Mouse (Mus musculus) retina, embryonic 14.5 days (tissue): ENCODE measurements around the gene Fbf1.

Experiments
- DNase-seq: peaks from one replicate; pipeline ENCODE4 v3.0.0-alpha.2; 2015; ENCODE audit warnings: low spot score

Gene Fbf1

DNA sequence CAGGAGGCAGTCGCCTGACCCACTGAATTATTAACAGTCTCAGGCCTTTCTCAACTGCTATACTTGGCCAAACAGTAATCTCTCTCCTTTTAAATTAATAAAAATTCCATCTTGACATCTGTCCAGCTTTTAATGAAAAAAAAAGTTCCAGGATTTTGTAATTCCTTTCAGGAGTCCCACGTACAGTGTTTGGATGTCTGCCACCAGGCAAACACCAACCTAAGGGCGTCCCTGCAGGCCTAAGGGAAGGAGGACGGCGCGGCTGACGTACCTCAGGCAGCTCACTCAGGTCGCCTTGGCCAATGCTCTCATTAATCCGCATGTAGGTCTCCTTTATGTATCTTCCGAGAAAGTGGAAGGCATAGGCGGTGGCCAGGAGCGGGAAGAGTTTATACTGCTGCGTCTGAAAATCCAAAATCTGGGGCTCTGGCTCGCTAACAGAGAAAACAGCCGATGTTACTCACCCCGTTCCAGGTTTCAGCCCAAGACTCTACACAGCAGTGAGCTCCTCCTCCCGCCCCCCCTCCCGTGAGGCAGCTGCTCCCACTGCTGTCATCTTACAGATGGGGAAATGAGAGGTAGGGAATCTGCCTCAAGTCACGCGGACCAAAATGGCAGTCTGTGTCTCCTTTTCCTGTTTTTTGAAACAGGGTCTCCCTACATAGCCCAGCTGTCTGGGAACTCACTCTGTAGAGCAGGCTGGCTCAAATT lies 10.6 kb upstream of the Fbf1 start:
- no peak for DNase-seq

DNA sequence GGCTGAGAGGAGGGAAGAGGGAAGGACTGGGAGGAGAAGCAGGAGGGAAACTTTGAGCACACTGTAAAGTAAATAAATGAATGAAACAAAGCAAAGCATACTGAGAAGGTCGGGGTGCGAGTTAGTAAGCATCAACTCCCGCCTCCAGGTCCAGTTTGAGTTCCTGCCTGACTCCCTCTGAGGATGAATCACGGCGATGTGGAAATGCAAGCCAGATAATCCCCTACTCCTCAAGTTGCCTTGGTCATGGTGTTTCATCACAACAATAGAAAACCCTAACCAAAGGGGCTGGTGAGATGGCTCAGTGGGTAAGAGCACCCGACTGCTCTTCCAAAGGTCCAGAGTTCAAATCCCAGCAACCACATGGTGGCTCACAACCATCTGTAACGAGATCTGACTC lies 8.0 kb upstream of the Fbf1 start:
- no peak for DNase-seq

DNA sequence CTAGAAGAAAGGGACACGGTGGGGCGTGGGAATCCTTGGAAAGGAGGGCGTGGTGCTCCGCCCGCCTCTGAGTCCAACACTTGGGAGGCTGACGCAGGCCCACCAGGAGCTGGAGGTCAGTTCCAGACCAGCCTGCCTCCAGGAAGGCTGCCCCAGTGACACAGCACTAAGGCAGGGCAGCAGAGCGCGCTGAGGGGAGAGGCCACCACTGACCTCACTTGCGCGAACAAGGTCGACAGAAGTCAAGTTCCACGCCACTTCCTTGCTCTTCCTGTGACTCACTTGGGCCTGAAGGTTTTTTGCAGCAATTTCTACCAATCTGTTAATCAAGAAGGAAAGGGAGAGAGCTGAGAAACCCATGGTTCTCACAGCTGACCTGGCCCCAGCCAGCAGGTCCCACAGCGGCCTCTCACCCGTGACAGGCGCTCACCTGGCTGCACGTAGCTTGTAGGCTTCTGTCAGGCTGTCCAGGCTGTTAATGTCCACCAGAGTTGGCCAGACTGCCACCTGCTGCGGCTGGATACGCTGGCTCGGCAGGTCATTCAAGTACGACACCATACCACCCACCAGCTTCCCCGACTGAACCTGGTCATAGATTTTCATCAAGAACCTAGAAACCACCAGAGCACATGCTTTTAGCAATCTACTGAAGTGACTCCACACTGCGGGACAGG lies 6.9 kb upstream of the Fbf1 start:
- DNase-seq, result no peak

DNA sequence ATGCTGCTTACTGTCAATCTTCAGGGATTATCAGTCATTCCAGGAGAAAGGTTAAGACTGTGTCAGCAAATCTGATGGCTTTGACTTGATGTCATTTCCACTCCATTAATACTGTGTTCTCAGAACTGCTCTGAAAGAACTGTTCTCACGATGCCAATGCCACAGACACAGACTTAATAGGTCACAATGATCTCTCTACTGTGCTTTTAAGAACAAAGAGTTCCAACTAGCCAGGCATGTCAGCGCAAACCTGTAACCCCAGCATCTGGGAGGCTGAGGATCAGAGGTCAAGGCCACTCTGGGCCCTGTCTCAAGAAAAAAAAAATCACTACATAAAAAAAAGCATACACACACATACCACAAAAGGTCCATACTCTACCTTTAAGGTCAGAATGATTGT lies 4.0 kb upstream of the Fbf1 start:
- no peak for DNase-seq

DNA sequence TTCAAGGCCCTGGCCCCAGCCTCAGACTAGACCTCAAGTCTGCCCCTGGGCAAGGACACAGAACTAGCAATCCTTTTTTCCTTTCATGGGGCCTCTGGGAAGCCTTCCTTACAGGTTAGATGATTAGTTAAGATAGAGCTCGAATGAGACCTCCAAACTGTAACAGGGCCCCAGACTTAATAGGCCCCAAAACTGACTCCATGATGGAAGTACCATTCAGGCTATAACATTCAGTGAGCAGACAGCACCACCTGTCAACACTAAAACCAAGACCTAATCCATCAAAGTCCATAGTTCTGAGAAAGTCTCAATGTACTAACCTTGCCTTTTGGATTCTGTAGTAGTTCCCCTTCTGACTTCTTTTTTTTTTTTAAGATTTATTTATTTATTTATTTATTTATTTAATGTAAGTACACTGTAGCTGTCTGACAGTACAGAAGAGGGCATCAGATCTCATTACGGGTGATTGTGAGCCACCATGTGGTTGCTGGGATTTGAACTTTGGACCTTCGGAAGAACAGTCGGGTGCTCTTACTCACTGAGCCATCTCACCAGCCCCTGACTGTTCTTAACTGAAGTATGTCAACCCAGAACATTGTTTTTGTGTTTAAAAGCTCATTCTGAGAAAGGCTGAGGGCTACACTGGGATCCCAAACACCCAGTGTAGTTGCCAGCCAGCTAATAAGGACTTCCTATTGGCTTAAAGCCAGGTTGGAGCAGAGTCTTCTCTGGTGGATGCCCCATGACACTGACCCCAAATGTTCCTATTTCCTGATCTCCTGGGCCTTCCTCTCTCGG lies 2.2 kb upstream of the Fbf1 start:
- no peak for DNase-seq

DNA sequence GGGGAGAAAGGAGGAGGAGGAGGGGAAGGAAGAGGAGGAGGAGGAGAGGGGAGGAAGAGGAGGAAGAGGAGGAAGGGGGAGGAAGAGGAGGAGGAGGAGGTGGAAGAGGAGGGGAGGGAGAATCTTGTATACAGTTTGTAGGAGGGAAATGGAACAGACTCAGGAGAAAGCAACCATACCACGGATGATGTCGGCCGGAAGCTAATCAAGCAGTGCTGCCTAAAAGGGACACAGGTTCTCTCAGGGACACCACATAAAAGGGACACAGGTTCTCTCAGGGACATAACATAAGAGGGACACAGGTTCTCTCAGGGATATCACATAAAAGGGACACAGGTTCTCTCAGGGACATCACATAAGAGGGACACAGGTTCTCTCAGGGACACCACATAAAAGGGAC lies 1.2 kb upstream of the Fbf1 start:
- no peak for DNase-seq

DNA sequence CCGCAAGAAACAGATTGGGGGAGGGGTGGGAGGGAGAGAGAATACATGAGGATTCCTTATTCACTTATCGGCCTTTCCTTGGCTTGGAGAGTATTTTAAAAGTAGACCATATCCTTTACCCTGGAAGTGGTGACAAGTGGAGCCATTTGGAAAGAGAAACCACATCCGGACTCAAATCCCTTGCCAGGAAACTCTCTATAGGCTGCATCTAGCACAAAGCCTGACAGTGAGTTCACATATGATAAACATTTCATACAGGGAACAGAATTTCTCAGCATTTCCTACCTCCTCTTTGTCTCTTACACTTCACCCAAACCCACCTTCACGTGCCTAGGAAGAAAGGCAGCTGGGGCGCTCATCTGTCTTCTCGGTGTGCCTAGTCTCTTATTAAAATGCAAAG lies 734 bp downstream of the Fbf1 start:
- no peak for DNase-seq

DNA sequence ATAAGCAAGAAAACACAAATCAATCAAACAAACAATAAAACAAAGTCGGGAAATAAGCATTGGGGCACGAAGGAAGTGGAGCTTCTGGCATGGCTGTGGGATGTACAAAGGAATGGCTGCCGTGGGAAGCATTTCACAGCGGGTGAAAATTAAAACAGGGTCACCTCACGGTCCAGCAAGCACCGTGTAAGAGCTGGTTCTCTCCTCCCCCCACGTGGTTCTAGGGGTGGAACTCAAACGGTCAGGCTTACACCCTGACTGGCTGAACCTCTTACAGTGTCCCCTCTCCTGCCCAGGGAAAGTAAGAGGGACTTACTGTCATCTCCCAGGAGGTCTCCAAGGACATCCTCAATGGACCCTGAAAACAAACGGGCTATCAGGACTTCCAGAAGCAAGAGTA lies 5.0 kb downstream of the Fbf1 start:
- peak; percentile 78 for DNase-seq

DNA sequence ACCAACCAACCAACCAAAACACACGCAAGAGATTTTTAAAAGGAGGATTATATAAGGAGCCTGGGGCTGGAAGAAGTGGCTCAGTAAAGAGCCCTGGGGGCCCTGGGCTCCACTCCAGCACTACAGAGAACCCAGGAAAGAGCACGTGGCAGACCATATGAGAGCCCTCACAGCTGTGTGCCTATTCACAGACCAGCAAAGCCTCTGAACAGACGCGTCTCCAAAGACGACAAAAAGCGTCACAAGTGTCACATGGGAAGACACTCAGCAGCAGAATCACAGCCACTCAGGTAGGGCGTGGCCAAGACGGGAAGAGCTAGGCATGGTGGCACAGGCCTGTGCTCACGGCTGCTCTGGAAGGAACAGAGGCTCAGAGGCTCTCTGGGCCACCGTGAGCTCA lies 5.8 kb downstream of the Fbf1 start:
- DNase-seq, result no peak

DNA sequence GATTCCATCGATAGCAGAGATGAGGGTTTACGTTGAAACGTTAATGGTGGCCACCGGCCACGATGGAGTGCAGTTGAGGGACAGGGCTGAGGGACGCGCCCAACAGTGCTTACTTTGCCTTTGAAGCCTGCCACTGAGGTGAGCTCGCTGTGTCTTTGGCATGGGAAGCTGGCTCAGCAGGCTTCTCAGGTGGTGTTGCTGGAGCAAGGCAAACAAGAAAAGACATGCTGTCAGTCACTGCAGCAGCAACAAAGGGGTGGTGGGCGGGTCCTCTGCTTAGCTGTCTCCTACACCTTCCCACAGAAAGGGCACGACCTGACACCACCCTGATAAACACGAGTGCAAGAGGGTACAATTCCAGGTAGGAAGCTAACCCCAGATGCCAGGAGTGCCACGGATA lies 6.7 kb downstream of the Fbf1 start:
- DNase-seq, result no peak

DNA sequence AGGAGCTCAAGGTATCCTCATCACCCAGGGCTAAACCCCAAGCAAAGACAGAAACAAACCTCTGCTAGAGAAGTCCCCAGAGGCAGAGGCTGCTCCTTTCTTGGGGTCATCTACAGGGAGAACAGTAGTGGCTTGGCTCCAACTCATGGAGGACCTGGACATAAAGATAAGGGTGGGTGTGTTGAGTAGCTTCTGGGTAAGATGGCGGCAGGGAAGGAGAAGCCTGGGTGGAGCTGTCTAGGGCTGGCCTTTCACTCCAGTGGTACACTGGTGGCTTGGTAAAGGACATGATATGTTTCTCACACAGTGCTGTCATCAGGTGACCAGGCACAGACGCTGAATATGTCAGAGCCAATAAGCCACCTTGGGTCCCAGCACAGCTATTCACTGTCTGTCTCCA lies 17.0 kb downstream of the Fbf1 start:
- DNase-seq, result no peak

DNA sequence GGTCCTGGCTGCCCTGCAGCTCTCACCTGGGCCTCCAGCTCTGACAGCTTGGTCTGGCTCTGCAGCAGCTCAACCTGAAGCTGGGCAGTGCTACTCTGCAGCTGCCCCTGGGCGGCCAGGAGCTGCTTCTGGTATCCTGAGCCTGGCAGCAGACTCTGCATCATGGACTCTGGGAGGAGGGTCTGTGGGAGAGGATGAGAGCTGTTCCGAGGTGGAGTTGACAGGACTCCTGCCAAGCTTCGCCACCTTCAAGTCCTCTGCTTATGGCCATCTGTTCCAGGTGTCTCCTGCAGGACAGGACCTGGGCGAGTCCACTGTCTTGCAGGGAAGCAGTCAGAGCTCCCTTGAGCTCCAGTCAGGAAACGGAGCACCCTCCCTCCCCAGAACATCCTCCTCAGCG lies 18.6 kb downstream of the Fbf1 start:
- DNase-seq, result no peak

DNA sequence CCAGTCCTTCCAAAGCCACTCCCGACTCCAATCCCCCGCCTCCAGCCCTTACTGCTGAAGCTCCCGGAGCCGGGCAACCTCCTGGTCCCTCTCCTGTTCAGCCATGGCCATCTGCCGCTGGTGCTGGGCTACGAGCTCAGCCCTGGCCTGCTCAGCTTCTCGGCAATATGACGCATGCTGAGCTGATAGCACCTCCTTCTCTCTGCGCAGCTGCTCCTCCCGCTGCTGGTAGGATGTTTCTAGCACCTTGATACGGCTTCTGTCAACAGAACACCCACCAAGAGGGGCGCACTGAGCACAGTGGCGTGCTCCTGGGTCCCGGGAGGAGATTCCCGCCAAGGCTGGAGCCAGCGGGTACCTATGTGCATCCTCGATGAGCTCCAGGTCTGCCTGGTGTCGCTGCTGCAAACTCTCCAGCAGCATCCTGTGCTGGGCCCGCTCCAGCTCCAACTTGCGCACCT lies 19.2 kb downstream of the Fbf1 start:
- DNase-seq, result no peak

DNA sequence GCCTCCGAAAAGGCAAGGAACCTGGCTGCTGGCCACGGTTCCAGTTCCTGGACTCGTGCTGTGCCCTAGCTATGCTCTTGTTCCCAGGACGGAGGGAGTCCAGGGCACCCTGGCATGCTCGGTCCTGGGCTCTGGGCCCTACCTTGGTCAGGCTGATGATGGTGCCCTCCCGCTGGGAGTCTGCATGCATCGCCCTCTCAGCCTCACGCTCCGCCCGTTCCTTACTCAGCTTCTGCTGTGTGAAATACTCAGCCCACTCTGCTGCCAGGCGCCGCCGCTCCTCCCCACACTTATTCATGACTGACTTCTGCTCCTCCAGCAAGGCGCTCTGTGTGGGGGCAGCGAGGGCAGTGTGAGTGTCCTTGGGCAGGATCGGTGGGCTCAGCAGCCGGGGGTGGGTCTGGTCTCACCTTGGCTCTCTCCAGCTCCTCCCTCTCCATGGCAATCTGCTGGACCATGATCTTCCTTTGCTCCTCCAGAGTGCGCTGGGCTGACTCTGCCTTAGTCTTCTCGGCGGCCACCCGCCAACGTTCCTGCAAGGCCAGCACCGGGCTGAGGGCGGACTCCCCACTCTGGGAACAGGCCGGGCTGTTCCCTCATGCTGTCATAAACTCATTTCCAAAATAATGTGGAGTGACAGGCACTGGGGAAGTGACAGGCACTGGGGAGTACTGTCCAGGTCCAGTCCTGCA lies 21.5 kb downstream of the Fbf1 start:
- no peak for DNase-seq

DNA sequence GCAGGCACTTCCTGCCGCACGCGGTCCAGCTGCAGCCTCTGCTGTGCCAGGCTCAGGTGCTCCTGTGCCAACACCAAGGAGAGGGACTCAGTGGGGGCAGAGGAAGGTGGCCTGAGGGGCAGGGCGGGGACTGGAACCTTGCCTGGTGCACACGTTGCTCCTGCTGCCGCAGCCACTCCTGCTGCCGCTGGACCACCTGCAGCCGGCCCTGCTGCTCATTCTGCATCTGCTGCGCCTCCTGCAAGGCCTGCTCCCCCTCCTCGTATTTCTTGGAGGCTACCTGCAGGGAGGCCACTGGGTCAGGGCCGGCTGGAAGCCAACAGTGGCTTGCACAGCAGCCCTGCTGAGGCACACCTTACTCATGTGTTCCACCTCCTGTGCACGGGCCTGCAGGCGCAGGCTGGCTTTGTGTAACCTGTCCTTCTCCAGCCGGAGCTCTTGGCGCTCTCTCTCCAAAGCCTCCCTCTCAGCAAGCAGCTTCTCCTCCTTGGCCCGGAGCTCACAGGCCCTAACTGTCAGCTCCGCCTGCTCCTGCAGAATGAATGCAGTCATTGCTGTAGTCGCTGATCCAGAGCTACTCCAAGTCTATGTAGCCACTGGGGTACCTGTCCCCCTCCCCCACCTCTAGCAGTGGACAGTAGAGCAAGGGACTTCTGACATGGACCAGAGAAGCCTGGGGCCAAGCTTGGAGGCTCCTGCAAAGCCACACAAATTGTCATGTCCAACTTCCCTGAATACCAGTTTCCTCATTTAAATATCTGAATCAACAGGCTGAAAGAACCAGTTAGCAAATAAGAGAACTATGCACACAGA lies 22.3 kb downstream of the Fbf1 start:
- no peak for DNase-seq

DNA sequence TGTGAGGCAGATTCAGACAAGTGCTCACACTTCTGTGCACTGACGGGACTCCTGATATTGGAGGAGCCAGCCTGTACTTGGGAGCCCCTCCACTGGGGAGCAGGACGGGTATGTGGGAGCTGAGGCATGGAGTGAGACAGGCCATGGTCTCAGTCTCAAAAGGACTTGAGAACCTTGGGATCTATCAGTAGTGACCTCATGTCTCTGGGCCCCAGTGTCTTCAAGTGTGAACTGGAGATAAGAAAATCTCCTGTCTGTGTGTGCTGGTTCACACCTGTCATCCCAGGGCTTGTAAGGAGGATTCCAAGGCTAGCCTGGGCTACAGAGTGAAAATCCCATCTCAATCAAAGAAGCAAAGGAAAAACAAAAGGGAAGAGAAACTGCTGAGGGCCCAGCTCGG lies 24.5 kb downstream of the Fbf1 start:
- DNase-seq, result no peak

DNA sequence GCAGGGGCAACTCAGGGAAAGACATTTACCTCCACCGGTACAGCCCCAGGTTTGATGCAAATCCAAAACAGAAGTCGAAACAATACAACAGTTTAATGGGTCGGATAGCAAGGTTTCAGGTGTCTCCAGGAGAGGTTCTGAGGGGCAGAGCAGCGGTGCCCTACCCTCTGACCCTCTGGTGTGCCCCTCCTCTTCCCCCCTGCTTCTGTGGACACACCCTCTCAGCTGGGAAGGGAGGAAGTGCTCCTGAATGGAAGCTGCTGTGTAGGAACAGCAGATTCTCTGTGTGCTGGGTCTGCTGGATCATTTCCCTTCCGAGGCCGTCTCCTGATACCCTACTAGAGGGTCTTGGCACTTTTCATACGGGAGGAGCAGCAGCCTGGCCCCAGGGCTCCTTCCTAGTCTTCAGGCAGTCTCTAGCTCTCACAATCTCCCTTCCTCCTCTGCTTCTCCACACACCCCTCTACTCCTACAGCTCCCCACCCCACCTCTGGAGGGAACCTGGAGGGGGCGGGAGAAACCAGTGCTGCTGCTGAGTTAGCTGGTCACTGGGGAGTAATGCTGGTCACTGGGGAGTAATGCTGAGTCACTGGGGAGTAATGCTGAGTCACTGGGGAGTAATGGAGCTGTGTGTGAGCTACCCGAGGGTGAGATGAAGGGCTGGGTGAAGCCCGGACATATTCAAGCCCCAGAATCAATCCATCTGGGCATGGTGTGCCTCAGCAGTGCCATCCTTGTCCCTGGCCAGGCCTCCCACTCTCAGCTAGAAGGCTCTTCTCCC lies 25.6 kb downstream of the Fbf1 start:
- no peak for DNase-seq

DNA sequence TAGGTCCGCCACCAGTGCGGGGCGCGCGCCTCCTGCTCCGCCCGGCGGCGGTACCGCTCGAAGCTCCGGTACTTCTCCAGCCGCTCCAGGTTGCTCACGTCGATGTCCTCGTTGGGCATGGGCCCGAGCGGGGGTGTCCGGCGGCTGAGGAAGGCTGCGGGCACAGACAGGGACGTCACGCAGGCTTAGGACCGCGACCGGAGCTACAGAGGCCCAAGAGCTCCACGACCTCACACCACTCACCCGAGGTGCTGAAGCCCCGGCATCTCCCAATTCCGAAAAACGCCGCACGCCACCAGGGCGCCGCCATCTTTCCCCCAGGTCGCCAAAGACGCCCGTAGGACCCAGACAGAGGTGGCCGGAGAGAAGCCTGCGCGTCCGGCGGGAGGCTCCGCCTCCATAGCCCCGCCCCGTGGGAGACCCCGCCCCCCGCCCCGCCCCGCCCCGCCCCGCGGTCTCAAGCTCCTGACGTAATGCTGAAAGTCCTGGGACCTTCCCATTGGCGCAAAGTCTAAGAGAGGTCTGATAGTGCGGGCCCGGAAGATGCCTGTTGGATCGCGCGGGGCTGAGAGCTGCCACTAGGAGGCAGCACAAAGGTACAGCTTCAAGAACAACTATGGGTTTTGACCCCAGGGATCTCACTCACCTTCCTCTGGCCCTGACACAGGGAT lies 29.4 kb downstream of the Fbf1 start, which contains the start of gene Mrpl38:
TSS of gene Mrpl38 (minus strand) at position 401 of the 671 bp plus-strand sequence.
- peak; percentile 97 for DNase-seq

DNA sequence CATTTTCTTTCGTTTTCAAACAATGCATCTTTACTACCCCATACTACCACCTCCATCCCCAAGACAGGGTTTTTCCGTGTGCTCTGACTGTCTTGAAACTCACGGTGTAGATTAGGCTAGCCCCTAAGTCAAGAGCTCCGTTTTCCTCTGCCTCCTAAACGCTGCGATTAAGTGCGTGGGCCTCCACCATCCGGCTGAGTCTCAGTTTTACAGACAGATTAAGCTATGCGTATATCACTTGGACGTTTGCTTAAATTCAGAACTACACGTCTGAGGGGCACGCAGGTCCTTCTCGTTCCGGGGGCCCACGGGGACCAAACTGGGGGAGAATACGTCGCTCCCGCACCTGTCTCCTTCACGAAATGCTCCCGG lies 29.9 kb downstream of the Fbf1 start:
- no peak for DNase-seq

DNA sequence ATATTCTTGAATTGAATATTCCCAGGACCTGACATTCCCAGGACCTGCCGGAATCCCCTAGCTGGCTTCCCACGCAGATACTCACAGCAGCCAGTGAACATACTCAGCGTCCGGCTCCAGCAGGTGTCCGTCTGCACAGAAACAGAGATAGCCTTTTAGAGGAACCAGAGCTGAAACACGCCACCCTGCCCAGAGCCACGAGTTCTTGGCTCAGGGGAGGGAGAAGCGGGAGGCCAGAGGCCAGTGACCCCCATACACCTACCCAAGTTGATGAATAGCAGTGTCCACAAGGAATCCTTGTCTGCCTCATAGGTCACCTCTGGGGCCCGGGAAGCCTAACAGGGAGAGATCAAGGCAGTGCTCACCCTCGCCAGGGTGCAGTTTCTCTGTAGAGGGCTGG lies 33.8 kb downstream of the Fbf1 start:
- DNase-seq, result no peak
